Mouse (Mus musculus): ENCODE measurements at regions not wholly inside any gene's neighbourhood (a gene's known extent, or its start where the extent isn't known, plus 50 kb on each side); places are given as distances from the start of the nearest gene placed in this dataset.
A peak's percentile ranks its signal among the peaks of the same experiment; 100 is the strongest.

DNA sequence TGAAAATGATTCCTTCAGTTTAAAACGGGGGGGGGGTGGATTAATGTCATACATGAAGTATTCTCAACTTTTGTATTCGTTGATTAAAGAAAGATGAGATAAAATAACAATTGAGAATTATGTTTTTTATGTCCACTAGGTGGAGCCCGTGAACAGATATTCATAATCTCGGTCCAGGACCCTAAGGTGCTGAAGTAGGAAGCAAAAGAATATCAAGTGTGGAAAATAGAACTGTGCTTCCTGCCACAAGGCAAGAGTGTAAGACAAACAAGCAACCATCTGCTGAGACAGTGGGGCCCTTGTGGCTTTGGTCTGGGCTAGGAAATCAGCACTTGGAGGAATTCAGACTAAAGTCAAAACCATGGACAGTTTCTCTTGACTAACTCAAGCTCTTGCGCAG is 50.9 kb upstream of the Kap start:
- Histone ChIP-seq H3K9me3 (no peaks in the 10 kb centered on the region), H3K36me3 (replicated peaks) (no peaks in the 10 kb centered on the region), H3K27ac (no peak overlapping the region), H3K27me3 (ENCODE audit: poor library complexity, severe bottlenecking) (no peaks in the 10 kb centered on the region), H3K4me3 (no peak overlapping the region), H3K4me1 (no peaks in the 10 kb centered on the region)
- DNase-seq (ENCODE audit: extremely low spot score, low spot score), result no peak
- WGBS, result 37% methylated on average over 5 of the region's 5 CpGs

DNA sequence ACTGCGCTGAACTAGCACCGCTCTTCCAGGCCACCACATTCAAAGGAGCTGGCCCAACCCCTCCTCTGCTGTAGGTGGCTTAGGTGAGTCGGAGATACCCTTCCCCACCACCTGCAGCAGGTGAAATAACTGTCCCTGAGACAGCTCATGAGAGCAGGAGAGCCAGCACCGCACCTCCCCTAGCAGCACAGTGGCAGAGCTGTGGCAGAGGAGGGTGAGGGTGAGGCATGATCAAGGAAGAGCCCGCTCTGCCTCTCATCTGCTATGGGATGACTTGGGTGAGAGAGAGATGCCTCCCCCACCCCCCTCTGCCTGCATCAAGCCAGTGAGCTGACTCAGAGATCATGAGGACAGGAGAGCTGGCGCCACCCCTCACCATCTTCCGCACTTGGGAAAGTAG is 81.1 kb upstream of the Kap start:
- Histone ChIP-seq H3K27ac (no peak overlapping the region), H3K4me3 (no peak overlapping the region), H3K9me3 (no peaks in the 10 kb centered on the region), H3K27me3 (ENCODE audit: poor library complexity, severe bottlenecking) (no peaks in the 10 kb centered on the region), H3K36me3 (replicated peaks) (no peaks in the 10 kb centered on the region), H3K4me1 (peaks cover 14% of the 10 kb centered on the region; the same call in 1 of the 2 replicates)
- DNase-seq (ENCODE audit: extremely low spot score, low spot score), result no peak
- 89% methylated on average over 7 of the region's 7 CpGs for WGBS

DNA sequence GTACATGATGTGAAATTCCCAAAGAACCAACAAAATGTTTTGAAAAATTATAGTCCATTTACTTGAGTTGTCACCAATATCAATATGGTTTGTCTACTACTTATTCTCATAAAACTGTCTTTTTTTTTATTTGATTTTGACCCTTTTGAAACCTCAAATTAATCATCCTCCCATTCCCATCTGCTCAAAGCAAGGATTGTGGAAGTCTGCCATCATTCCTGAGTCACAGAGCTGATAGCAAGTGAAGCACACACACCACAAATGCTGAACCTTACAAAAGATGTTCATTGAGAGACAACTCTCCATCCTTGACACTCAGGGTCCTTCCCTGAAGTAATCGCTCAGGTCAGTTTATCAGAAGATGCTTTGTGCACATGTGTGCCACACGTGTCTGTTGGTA is 82.1 kb upstream of the Kap start:
- Histone ChIP-seq H3K4me1 (peaks cover 14% of the 10 kb centered on the region; the same call in 1 of the 2 replicates), H3K9me3 (no peaks in the 10 kb centered on the region), H3K27me3 (ENCODE audit: poor library complexity, severe bottlenecking) (no peaks in the 10 kb centered on the region), H3K4me3 (no peak overlapping the region), H3K27ac (no peak overlapping the region), H3K36me3 (replicated peaks) (no peaks in the 10 kb centered on the region)
- no peak for DNase-seq (ENCODE audit: extremely low spot score, low spot score)
- 82% methylated on average over 2 of the region's 2 CpGs for WGBS

DNA sequence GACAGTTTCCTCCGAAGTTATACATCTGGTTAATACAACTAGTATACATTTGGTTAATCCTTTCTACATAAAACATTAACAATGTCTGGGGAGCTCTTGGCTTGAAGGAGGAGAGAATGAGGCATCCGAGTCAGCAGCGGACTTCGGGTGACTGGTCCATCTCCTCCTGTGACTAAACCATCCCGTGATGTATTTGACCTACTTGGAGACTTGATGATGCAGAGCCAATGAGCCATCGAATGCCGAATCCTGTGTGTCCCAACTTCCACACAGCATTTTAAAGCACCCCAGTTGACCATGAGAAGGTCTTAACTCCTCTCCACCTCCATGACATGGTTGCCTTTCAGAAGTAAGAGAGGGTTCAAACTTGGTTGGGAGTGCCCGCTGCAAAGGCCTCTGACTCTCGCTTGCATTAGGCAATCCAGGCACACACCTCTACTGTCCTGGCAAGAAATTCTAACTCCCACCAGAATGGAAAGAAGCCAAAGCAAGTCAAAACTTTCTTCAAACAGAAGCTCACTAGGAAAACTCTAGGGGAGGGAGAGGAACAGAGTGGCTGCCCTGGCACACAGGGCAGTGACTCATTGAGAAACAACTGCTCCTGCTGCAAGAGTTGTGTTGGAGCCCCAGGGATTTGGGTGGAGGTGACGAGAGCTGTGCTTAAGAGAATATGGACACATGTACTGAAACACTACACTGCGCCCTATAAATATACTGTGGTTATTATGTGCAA is 75.4 kb upstream of the Etv6 start:
- Histone ChIP-seq H3K4me1 (no peaks in the 10 kb centered on the region), H3K27ac (no peak overlapping the region), H3K36me3 (replicated peaks) (no peaks in the 10 kb centered on the region), H3K4me3 (no peak overlapping the region), H3K27me3 (ENCODE audit: poor library complexity, severe bottlenecking) (no peaks in the 10 kb centered on the region), H3K9me3 (no peaks in the 10 kb centered on the region)
- WGBS, result 85% methylated on average over 11 of the region's 11 CpGs
- no peak for DNase-seq (ENCODE audit: extremely low spot score, low spot score)

DNA sequence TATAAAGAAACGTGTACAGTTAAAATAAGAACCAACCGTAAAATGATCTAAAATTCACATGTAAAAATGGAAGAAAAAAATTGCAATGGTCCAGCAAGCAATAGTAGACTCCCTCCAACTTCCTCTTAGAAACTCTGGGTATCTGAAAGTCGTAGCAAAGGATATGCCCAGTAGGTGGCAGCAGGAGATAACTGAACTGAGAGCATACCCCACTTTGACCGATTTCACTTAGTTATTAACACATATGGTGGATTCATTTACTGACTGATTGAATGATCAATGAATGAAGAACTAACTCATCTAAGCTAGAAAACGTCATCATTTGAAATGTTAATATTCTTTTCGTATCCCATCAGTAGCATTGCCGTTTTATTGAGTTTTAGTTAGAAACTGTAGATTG is 74.8 kb upstream of the Etv6 start:
- Histone ChIP-seq H3K9me3 (no peaks in the 10 kb centered on the region), H3K27me3 (ENCODE audit: poor library complexity, severe bottlenecking) (no peaks in the 10 kb centered on the region), H3K36me3 (replicated peaks) (no peaks in the 10 kb centered on the region), H3K27ac (no peak overlapping the region), H3K4me3 (no peak overlapping the region), H3K4me1 (no peaks in the 10 kb centered on the region)
- no peak for DNase-seq (ENCODE audit: extremely low spot score, low spot score)
- 32% methylated on average over 7 of the region's 7 CpGs for WGBS

DNA sequence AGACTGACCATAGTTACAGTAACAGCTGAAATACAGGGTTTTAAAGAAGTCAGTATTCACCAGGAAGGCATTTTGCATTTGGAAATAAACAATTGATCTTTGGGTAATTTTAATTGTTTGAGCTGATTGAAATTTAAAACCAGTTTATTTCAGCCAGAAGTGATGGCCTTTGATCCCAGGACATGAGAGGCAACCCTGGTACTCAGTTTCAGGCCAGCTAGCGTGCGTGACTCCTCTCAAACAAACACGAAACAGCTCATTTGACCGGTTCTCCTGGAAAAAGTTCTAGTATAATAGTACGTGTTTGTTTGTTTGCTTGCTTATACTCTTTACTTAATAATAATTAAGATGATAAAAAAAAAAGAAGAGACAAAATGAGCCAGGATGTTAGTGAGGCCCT is 72.9 kb upstream of the Etv6 start:
- H3K4me3 ChIP-seq, result no peak overlapping the region
- 84% methylated on average over 5 of the region's 5 CpGs for WGBS
- no peaks in the 10 kb centered on the region for H3K9me3 ChIP-seq
- no peaks in the 10 kb centered on the region for H3K27me3 ChIP-seq (ENCODE audit: poor library complexity, severe bottlenecking)
- no peaks in the 10 kb centered on the region for H3K36me3 ChIP-seq (replicated peaks)
- H3K4me1 ChIP-seq, result no peaks in the 10 kb centered on the region
- no peak overlapping the region for H3K27ac ChIP-seq
- DNase-seq (ENCODE audit: extremely low spot score, low spot score), result no peak

DNA sequence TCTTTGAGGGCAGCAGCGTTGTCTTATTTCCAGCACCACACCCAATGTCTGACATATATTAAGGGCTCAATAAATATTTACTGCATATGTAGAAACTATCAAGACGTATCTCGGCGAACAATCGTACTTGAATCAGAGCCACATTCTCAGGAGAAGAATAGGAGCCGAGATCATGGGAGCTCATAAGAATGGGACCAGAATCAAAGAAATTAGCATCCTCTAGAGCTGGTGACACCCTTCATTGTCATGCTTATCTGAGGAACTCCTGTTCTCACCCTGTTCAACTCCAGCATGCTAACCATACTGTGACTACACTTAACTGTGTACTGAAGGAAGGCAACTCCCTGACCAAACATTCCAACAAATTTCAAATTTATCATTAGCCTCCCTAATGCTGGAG is 72.2 kb upstream of the Etv6 start:
- no peaks in the 10 kb centered on the region for H3K9me3 ChIP-seq
- 90% methylated on average over 6 of the region's 6 CpGs for WGBS
- H3K36me3 ChIP-seq (replicated peaks), result no peaks in the 10 kb centered on the region
- no peak overlapping the region for H3K27ac ChIP-seq
- H3K27me3 ChIP-seq (ENCODE audit: poor library complexity, severe bottlenecking), result no peaks in the 10 kb centered on the region
- no peaks in the 10 kb centered on the region for H3K4me1 ChIP-seq
- H3K4me3 ChIP-seq, result no peak overlapping the region
- DNase-seq (ENCODE audit: extremely low spot score, low spot score), result no peak

DNA sequence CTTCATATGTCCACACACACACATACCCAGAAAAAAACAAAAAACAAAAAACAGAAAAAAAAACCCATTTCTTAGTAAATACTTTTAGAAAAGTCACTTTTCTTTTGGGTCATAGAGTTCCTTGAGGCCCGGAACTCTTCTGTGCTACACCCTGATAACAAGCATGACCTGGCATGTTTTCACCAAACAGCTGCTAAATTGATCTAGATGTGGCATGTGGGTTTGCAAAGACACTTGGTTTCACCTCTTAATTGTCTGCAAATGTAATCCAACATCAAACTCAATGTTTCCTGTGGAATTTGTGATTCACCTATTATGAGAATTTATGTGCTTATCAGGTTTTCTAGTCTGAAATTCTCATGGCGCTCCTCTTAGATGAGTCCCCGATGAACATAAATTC is 68.2 kb upstream of the Etv6 start:
- Histone ChIP-seq H3K9me3 (no peaks in the 10 kb centered on the region), H3K4me3 (no peak overlapping the region), H3K4me1 (no peaks in the 10 kb centered on the region), H3K27ac (no peak overlapping the region), H3K36me3 (replicated peaks) (no peaks in the 10 kb centered on the region), H3K27me3 (ENCODE audit: poor library complexity, severe bottlenecking) (no peaks in the 10 kb centered on the region)
- DNase-seq (ENCODE audit: extremely low spot score, low spot score), result no peak
- WGBS, result 93% methylated on average over 3 of the region's 3 CpGs

DNA sequence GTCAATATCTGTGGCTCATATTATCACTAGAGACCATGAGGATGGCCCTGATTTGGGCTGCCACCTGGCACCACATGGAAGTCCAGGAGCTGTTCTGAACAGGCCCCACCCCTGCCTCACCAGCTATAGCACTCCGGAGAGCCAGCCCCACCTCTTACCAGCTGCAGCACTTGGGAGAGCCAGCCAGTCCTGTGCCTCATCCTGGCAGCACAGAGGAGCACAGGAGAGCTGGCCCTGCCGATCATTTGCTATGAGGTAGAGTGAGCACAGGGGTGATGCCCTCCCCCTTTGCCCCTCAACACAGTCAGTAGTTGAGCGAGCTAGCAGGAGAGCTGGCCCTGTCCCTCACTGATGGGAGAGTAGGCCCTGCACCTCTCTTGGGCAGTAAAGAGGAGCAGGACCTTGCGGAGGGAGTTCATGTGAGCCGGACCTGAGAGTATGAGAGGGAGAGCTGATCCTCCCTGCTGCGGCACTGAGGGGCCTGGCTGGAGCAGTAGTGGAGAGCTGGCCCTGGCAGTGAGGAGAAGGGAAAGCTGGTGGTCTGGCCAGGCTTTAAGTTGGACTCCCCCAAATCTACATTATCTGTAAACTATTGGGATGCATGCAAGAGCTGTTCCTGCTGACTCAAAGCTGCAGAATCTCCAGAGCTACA is 63.3 kb upstream of the Etv6 start:
- H3K9me3 ChIP-seq, result no peaks in the 10 kb centered on the region
- H3K36me3 ChIP-seq (replicated peaks), result no peaks in the 10 kb centered on the region
- no peak overlapping the region for H3K4me3 ChIP-seq
- H3K27me3 ChIP-seq (ENCODE audit: poor library complexity, severe bottlenecking), result no peaks in the 10 kb centered on the region
- no peak for DNase-seq (ENCODE audit: extremely low spot score, low spot score)
- H3K4me1 ChIP-seq, result no peaks in the 10 kb centered on the region
- no peak overlapping the region; the same call in 1 of the 2 replicates for H3K27ac ChIP-seq
- WGBS, result 73% methylated on average over 6 of the region's 6 CpGs

DNA sequence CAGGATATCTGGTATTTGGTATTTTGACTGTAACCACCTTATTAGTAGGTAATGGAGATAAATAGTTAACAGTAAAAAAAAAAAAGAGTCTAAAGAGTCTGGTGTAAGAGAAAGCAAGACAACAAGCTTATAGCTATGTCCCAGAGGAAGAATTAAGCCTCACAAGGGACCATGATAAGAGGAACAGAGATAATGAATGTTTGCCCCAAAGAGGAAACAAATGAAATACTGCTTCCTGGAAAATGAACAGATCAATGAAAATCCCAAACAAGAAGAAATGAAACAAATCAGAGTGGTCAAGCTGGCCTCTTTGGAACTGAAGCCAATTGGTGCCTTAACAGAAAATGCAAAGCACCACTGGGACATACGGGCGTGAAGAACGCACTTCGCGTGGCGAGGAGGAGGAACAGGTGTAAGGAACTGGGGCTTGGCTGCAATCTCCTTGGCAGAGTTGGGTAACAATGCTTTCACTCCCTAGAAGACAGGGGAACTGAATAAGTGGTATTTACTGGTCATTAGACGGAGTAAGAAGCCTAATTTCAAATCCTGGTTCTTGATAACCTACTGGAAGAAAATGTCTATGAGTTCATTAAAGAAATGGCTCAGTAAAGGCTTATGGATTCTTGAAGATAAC is 62.2 kb upstream of the Etv6 start:
- Histone ChIP-seq H3K4me1 (no peaks in the 10 kb centered on the region), H3K4me3 (no peak overlapping the region), H3K27me3 (ENCODE audit: poor library complexity, severe bottlenecking) (no peaks in the 10 kb centered on the region), H3K36me3 (replicated peaks) (no peaks in the 10 kb centered on the region), H3K9me3 (no peaks in the 10 kb centered on the region), H3K27ac (no peak overlapping the region)
- WGBS, result 91% methylated on average over 7 of the region's 7 CpGs
- DNase-seq (ENCODE audit: extremely low spot score, low spot score), result no peak

DNA sequence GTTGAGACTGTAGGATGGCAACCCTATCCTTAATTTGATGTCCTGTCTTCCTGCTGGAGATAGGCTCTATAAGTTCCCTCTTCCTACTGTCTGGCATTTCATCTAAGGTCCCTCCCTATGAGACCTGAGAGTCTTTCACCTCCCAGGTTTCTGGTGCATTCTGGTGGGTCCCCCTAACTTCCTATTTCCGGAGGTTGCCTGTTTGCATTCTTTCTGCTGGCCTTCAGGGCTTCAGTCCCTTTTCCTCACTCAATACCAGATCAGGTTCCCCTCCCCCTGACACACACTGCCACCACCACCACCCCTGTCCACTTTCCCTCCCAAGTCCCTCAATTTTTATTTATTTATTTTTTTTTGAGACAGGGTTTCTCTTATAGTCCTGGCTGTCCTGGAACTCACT is 59.5 kb upstream of the Etv6 start:
- DNase-seq (ENCODE audit: extremely low spot score, low spot score), result no peak
- no peak overlapping the region for H3K4me3 ChIP-seq
- H3K4me1 ChIP-seq, result no peaks in the 10 kb centered on the region
- 73% methylated on average over 1 of the region's 1 CpGs for WGBS
- H3K36me3 ChIP-seq (replicated peaks), result no peaks in the 10 kb centered on the region
- H3K27me3 ChIP-seq (ENCODE audit: poor library complexity, severe bottlenecking), result no peaks in the 10 kb centered on the region
- H3K9me3 ChIP-seq, result no peaks in the 10 kb centered on the region
- H3K27ac ChIP-seq, result no peak overlapping the region

DNA sequence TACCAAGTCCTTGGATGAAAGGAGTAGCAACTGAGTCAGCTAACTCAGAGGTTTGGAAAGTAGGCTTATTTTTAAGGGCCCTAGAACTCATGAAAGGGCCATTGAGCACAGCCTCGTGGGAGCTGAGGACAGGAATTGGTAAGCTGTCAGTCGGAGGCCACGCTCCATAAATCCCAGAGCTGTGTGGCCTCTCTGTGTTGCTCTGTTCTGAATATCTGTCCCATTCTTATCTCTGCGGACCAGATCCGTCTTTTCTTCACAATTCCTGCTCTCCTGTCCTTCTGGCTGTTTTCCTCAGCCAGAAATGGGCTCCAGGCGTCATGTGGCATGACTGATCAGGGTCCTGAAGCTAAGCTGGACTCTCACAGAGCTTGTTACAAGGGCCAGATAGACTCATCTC is 58.6 kb upstream of the Etv6 start:
- no peak overlapping the region for H3K4me3 ChIP-seq
- H3K36me3 ChIP-seq (replicated peaks), result no peaks in the 10 kb centered on the region
- no peaks in the 10 kb centered on the region for H3K27me3 ChIP-seq (ENCODE audit: poor library complexity, severe bottlenecking)
- H3K9me3 ChIP-seq, result no peaks in the 10 kb centered on the region
- H3K4me1 ChIP-seq, result no peaks in the 10 kb centered on the region
- H3K27ac ChIP-seq, result no peak overlapping the region
- DNase-seq (ENCODE audit: extremely low spot score, low spot score), result no peak
- 73% methylated on average over 6 of the region's 6 CpGs for WGBS

DNA sequence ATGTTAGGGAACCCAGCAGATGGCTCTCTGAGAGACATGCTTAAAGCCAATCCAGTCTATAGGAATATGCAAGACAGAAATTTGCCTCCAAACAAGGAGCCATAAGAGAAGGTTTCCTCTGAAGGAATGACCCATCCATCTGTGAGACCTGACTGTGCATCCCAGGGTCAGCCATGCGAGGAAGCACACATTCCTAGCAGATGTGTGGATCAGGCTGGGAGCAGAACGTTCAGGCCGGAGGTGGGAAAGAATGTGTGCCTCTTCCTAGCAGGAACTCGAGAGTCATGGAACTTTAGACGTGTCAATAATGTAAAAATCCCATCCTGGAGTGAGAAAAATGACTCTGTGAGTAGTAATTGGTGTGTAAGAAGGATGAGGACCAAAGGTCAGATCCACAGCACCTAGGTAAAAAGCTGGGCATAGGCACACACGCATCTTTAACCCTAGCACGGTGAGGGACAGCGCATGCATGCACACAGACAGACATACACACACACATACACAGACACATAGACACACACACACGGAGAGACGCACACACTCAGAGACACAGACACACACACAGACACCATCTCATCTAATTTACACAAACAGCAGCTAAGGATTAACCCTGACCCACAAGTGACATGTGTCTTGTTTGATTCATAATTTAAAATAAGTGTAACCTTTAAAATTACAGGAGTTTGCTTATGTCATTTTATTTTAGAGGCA is 51.5 kb upstream of the Etv6 start:
- WGBS, result 81% methylated on average over 10 of the region's 10 CpGs
- no peak for DNase-seq (ENCODE audit: extremely low spot score, low spot score)
- H3K4me1 ChIP-seq, result peaks cover 39% of the 10 kb centered on the region
- H3K27me3 ChIP-seq (ENCODE audit: poor library complexity, severe bottlenecking), result no peaks in the 10 kb centered on the region
- H3K4me3 ChIP-seq, result no peak overlapping the region
- H3K36me3 ChIP-seq (replicated peaks), result no peaks in the 10 kb centered on the region
- H3K9me3 ChIP-seq, result no peaks in the 10 kb centered on the region
- H3K27ac ChIP-seq, result 0 out of 2 replicates have a peak overlapping the region, but pooled peaks have one; percentile 74
